Mouse (Mus musculus): ENCODE data around the gene Kiz.

GRCm38 (mm10) chr2:147010141-147010540 lies 154.5 kb downstream of the Kiz start:
- TF ChIP-seq CTCF (IDR thresholded peaks at IDR 0.05; ENCODE audit: low read depth, low read length) (no peak), POLR2A (IDR thresholded peaks at IDR 0.05; ENCODE audit: extremely low read depth, insufficient read depth, low read length) (no peak)

Measured in liver, adult 2 months (tissue).